Mouse (Mus musculus) hindbrain, embryonic 10.5 days (tissue): ENCODE results near the gene Dnttip1. TPM values are rescaled to one million over a fixed set of nuclear protein-coding genes. Genes with fewer than 3 reads are reported as not detected.

Experiments
- DNase-seq: peaks from one replicate; pipeline ENCODE4 v3.0.0-alpha.2; 2017; ENCODE audit warnings: low spot score
- H3K27ac ChIP-seq: fragments of 300-500 bp; sonication (generic); 2 replicates; pipeline ENCODE4 v1.5.1; 2016; ENCODE audit warnings: mild to moderate bottlenecking, moderate library complexity
- H3K27me3 ChIP-seq: fragments of 300-500 bp; sonication (generic); 2 replicates; pipeline ENCODE4 v1.6.1; 2016; ENCODE audit warnings: mild to moderate bottlenecking; ENCODE audit not compliant: poor library complexity, insufficient read depth, severe bottlenecking
- H3K36me3 ChIP-seq: fragments of 300-500 bp; sonication (generic); 2 replicates; pipeline ENCODE4 v1.6.1; 2016; ENCODE audit warnings: mild to moderate bottlenecking, moderate library complexity
- H3K4me1 ChIP-seq: fragments of 300-500 bp; sonication (generic); replicated peaks from 2 replicates; pipeline ENCODE4 v1.6.1; 2016; ENCODE audit warnings: mild to moderate bottlenecking
- H3K4me3 ChIP-seq: fragments of 300-500 bp; sonication (generic); 2 replicates; pipeline ENCODE4 v1.5.1; 2016; ENCODE audit warnings: mild to moderate bottlenecking, moderate library complexity
- H3K9me3 ChIP-seq: fragments of 300-500 bp; sonication (generic); 2 replicates; pipeline ENCODE4 v1.6.1; 2016; ENCODE audit warnings: mild to moderate bottlenecking, moderate library complexity
- WGBS: fragments of 180-500 bp; shearing (Covaris S2); methylation state at CpG from one replicate; pipeline ENCODE4 v1.1.7; 2016; 5-methylcytosine and 5-hydroxymethylcytosine counted together
- polyA plus RNA-seq: library from polyadenylated mRNA; unstranded; fragments of >200 nt; fragmentation: Nextera tagmentation; extraction: Ambion mirVana; gene quantifications from 2 replicates; pipeline ENCODE4 v1.2.1, GENCODE M21; 2016

The Dnttip1 gene
- polyA plus RNA-seq, 1 experiment from 2014 or later = 87.4 TPM

DNA sequence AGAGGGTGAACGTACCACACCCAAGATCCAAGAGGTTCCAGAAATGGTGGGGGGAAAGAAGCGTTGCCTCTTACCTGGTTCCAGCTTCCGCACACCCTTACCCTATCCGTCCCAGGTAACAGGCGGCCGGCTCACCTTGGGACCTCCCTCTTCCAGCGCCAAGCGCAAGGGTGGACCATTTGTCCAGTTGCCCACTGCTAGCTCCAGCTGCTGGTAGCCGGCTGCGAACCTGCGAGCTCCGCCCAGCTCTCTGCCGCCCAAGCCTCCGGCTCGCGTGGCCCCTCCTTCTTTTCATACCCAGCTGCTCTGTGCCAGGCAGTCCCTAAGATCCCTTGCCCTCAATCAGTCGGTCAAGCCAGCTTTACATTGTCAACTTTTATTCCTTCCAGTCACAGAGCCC, 31.0 kb downstream of the Dnttip1 start:
- H3K27ac ChIP-seq = no peak overlapping the region
- WGBS = 71% methylated on average over 17 of the region's 17 CpGs
- no peak for DNase-seq
- H3K4me3 ChIP-seq = no peak overlapping the region
- peaks cover 11% of the 10 kb centered on the region for H3K27me3 ChIP-seq
- H3K9me3 ChIP-seq = no peaks in the 10 kb centered on the region
- H3K4me1 ChIP-seq = peaks cover 11% of the 10 kb centered on the region
- peaks cover 20% of the 10 kb centered on the region for H3K36me3 ChIP-seq

DNA sequence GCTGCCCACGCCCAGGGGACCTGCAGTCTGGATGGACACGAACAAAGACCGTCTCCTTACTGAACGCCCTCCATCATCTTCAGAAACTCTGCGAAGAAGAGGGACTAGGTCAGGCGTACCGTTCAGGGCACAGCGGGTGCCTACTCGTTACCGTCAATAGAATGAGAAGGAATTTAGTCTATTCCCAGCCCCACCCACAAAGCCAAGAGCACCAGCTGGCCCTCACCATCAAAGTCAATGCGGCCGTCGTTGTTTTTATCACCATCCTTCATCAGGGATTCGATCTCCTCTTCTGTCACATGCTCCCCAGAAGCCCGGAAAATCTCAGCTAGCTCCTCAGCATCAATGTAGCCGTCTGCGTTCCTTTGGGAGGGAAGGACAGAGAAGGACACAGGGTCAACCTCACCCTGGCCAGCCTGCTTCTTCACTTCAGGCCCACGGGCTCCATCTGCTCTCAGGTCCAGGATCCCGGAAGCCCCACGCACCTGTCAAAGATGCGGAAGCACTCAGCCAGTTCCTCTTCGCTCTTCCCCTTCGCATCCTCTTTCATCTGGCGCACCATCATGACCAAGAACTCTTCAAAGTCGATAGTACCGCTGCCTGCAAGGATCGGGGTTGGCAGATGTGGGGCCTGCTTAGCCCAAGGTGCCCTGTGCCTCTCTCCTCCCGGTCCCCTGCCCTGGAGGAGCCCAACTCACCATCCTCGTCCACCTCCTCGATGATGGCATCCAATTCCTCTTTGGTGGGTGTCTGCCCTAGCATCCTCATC, 31.6 kb downstream of the Dnttip1 start:
- no peak for DNase-seq
- 84% methylated on average over 30 of the region's 30 CpGs for WGBS

DNA sequence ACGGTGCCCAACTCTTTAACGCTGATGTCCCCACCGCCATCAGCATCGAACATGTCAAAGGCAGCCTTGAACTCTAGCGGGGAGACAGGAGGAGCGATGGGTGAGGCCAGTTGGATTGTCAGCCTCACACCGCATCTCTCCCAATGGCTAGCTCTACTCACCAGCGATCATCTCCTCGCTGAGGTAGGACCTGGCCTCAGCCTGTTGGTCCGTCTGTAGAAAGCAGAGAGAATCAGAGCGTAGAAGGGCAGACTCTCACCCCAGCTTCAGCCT, 32.2 kb downstream of the Dnttip1 start:
- WGBS = 94% methylated on average over 11 of the region's 11 CpGs
- Histone ChIP-seq H3K36me3 (peaks cover 9% of the 10 kb centered on the region), H3K4me3 (no peak overlapping the region), H3K27me3 (peaks cover 11% of the 10 kb centered on the region), H3K4me1 (peaks cover 4% of the 10 kb centered on the region; the same call in 1 of the 2 replicates), H3K27ac (no peak overlapping the region), H3K9me3 (no peaks in the 10 kb centered on the region)
- DNase-seq = no peak

More for the DNA sequence above, 31.6 kb downstream of the Dnttip1 start:
- Histone ChIP-seq H3K27ac (no peak overlapping the region), H3K36me3 (peaks cover 14% of the 10 kb centered on the region), H3K4me1 (peaks cover 5% of the 10 kb centered on the region; the same call in 1 of the 2 replicates), H3K4me3 (no peak overlapping the region), H3K9me3 (no peaks in the 10 kb centered on the region), H3K27me3 (peaks cover 11% of the 10 kb centered on the region)

DNA sequence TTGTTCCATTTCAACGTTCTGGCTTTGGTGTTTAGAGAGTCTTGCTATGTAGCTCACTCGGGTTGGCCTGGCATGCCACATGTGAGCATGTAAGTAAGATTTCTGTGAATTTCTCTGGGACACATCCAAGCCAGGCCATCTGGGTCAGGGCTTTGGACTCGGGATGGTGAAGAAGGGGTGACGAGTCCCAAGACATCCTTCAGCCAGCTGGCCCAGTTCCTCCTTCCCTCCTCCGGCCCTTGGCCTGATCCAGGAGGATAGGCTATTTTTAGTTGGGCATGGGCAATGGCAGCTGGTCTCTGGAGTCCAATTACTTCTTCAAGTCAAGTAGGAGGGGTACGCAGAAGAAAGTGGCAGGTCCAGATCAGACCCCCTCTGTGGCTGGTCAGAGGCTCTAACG, 33.0 kb downstream of the Dnttip1 start:
- Histone ChIP-seq H3K27ac (no peak overlapping the region), H3K27me3 (peaks cover 11% of the 10 kb centered on the region), H3K4me1 (no peaks in the 10 kb centered on the region; the same call in 1 of the 2 replicates), H3K36me3 (peaks cover under 1% of the 10 kb centered on the region; the same call in 1 of the 2 replicates), H3K4me3 (no peak overlapping the region), H3K9me3 (no peaks in the 10 kb centered on the region)
- WGBS = 85% methylated on average over 7 of the region's 7 CpGs
- DNase-seq = no peak

DNA sequence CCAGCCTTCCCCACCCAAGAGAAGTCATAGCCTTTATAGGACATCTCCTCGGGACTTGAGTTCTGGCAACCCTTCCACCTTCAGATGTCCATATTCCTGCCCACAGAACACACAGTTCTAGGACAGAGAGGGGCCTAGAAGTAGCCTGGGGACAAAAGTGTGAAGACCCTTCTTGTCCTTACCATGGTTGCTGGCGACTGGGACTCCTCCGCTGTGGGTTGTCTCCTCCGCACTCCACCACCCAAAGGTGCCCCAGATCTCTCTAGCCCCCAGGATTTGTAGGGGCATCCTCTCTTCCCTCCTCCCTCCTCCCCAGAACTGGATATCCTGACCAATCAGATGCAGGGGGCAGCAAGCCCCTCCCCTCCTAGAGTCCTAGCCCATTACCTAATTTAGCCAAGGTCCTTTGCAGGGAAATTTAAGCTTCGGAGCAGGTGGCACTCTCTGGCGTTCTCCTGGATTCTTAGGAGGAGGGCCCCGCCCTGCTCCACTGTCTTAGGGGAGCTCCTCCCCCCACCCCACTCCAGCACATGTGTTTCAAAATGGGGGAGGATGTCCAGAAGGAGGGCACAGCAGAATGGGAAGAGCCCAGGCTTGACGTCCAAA, 33.8 kb downstream of the Dnttip1 start, which contains the start of gene Tnnc2:
Gene Tnnc2 (minus strand): TSS at position 487 of the 606 bp plus-strand sequence.
- Histone ChIP-seq H3K4me3 (no peak within 1 kb of the TSS), H3K27me3 (peaks cover 11% of the 10 kb centered on the region), H3K27ac (no peak within 1 kb of the TSS), H3K36me3 (no peaks in the 10 kb centered on the region), H3K4me1 (no peaks in the 10 kb centered on the region; the same call in 1 of the 2 replicates), H3K9me3 (no peaks in the 10 kb centered on the region)
- WGBS = 71% methylated on average over 8 of the region's 8 CpGs
- no peak for DNase-seq

DNA sequence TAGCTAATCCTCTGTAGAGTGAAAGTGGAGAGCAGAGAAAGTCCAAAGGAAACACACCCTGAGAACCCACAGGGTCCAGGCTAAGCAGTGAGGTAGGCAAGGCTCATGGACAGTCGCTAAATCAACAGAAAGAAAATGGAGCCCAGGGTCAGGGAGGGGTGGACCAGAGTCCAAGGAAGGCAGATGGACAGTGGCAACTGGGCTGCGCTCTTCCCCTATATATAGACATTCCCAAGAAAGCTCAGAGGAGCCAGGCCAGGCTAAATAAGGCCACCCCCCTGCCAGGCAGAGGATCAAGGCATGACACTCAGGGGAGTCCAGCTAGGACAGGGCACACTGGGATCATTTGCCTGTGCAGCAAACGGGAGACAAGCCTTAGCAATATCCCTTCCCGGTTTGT, 36.1 kb downstream of the Dnttip1 start:
- H3K4me1 ChIP-seq = peaks cover 22% of the 10 kb centered on the region
- H3K4me3 ChIP-seq = no peak overlapping the region
- H3K27me3 ChIP-seq = peaks cover 8% of the 10 kb centered on the region
- no peaks in the 10 kb centered on the region for H3K9me3 ChIP-seq
- no peak for DNase-seq
- H3K36me3 ChIP-seq = no peaks in the 10 kb centered on the region
- WGBS = 69% methylated on average over 4 of the region's 4 CpGs
- no peak overlapping the region for H3K27ac ChIP-seq

- 77% methylated on average over 7 of the region's 7 CpGs for WGBS
- H3K4me1 ChIP-seq = peaks cover 35% of the 10 kb centered on the region
- H3K27me3 ChIP-seq = peaks cover 7% of the 10 kb centered on the region; the same call in 1 of the 2 replicates
- no peaks in the 10 kb centered on the region for H3K9me3 ChIP-seq
- H3K4me3 ChIP-seq = no peak overlapping the region
- peaks cover 8% of the 10 kb centered on the region for H3K36me3 ChIP-seq
- H3K27ac ChIP-seq = no peak overlapping the region
- no peak for DNase-seq
Observed at GRCm38 (mm10) chr2:164783926-164784581, 38.3 kb downstream of the Dnttip1 start.

DNA sequence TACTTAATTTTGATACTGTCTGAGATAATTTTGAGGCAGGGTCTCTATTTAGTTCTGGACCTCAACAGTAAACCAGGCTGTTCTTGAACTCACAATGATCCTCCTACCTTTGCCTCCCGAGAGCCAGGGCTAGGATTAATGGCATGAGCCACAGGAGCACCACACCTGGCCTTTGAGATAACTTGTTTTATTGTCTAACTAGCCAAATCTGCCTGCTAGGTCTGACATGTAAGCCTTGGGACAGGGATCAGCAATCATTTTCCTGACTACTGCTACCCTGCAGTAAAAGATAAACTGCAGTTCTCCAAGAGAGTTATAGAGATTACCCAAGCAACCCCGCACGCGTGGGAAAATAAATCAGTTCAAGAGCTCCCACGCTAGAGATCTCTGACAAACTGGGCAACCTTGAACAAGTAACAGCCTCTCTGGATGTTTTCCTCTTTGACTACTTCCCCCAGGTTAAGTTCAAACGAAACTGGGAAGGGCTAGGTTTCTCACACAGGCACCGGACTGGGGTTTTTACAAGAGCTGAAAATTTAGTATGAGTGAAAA, 39.2 kb downstream of the Dnttip1 start:
- Histone ChIP-seq H3K36me3 (peaks cover 13% of the 10 kb centered on the region), H3K4me1 (peaks cover 35% of the 10 kb centered on the region), H3K27me3 (peaks cover 7% of the 10 kb centered on the region; the same call in 1 of the 2 replicates), H3K9me3 (no peaks in the 10 kb centered on the region), H3K27ac (peak overlapping the region; percentile 89; the same call in 1 of the 2 replicates), H3K4me3 (peak overlapping the region; percentile 79)
- WGBS = 26% methylated on average over 7 of the region's 7 CpGs
- DNase-seq = no peak

- under 1% methylated on average over 87 of the region's 89 CpGs for WGBS
- Histone ChIP-seq H3K36me3 (peaks cover 21% of the 10 kb centered on the region), H3K4me1 (peaks cover 35% of the 10 kb centered on the region), H3K27me3 (peaks cover 7% of the 10 kb centered on the region; the same call in 1 of the 2 replicates), H3K27ac (peak within 1 kb of the TSS; percentile 89), H3K4me3 (peak within 1 kb of the TSS; percentile 79), H3K9me3 (no peaks in the 10 kb centered on the region)
- peak; percentile 87 for DNase-seq
Observed at GRCm38 (mm10) chr2:164785481-164786387, 40.0 kb downstream of the Dnttip1 start, which contains the start of gene Snx21. Gene Snx21 (plus strand): TSS chr2:164785823.

- Histone ChIP-seq H3K27ac (peak overlapping the region; percentile 89), H3K9me3 (no peaks in the 10 kb centered on the region), H3K4me3 (peak overlapping the region; percentile 79), H3K36me3 (peaks cover 28% of the 10 kb centered on the region), H3K27me3 (peaks cover 7% of the 10 kb centered on the region; the same call in 1 of the 2 replicates), H3K4me1 (peaks cover 35% of the 10 kb centered on the region)
- no peak for DNase-seq
- WGBS = 8% methylated on average over 15 of the region's 15 CpGs
Observed at GRCm38 (mm10) chr2:164786388-164786885, 40.7 kb downstream of the Dnttip1 start.

GRCm38 (mm10) chr2:164787032-164787431, 41.2 kb downstream of the Dnttip1 start:
- H3K9me3 ChIP-seq = no peaks in the 10 kb centered on the region
- H3K4me3 ChIP-seq = peak overlapping the region; percentile 79
- peaks cover 35% of the 10 kb centered on the region for H3K4me1 ChIP-seq
- H3K27me3 ChIP-seq = peaks cover 7% of the 10 kb centered on the region; the same call in 1 of the 2 replicates
- 86% methylated on average over 3 of the region's 3 CpGs for WGBS
- DNase-seq = no peak
- H3K36me3 ChIP-seq = peaks cover 34% of the 10 kb centered on the region
- H3K27ac ChIP-seq = no peak overlapping the region

- Histone ChIP-seq H3K4me3 (no peak overlapping the region), H3K27me3 (peaks cover 7% of the 10 kb centered on the region; the same call in 1 of the 2 replicates), H3K4me1 (peaks cover 35% of the 10 kb centered on the region), H3K27ac (no peak overlapping the region), H3K9me3 (no peaks in the 10 kb centered on the region), H3K36me3 (peaks cover 41% of the 10 kb centered on the region)
- 86% methylated on average over 10 of the region's 10 CpGs for WGBS
- no peak for DNase-seq
Observed at GRCm38 (mm10) chr2:164787779-164788178, 42.0 kb downstream of the Dnttip1 start.
